Mouse (Mus musculus): ENCODE data around the gene Fam169a. TPM values are rescaled to one million over a fixed set of nuclear protein-coding genes. Genes with fewer than 3 reads are reported as not detected.

Gene Fam169a
- 20.1 and 21.7 TPM in 2 replicates for polyA plus RNA-seq (2012; rRNA removed)

DNA sequence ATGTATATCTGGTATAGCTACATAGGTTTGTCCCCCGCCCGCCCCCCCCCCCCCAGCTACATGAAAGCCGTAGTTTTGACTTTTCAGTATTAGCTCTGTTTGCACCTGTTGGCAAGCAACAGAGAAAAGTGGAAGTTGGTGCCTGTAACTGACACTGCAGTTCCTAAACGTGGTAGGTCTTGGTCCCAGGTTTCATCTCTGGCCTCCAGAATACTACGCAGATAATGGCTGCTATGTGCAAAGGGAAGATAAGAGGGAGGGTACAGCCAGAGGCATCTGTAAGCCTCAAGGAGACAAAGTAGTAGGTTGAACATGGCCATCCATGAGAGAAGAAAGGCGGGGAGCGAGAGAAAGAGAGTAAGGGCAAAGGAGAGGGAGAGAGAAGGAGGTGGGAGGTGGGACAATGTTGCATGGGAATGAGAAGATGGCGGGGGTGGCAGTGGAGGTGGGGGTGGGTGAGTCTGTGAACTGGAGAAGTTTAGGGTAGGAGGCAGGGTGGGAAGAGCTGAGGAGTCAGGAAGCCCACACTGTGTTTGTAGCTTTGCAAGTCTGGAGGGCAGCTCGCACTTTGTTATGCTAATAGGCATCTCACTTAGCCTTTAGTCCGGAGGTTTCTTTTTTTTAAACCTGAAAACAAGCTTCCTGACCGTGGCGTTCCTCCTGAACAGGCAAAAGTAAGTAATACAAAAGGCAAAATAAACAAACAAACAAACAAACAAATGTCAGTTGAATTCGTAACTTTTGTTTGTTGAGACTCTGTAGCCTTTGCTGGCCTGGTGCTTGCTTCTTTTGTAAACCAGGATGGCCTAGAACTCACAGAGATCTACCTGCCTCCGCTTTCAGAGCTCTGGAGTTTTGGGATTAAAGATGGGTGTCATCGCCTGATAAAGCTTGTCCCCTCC is at the start of gene Fam169a:
Fam169a (plus strand) TSS at position 638 of the 902 bp plus-strand sequence.
- Histone ChIP-seq H3K27ac (ENCODE audit: insufficient read depth, low read length) (no peak within 1 kb of the TSS), H3K4me3 (ENCODE audit: insufficient read depth, low read length) (no peak within 1 kb of the TSS), H3K4me1 (ENCODE audit: control insufficient read depth, insufficient read depth, low read length) (no peaks in the 10 kb centered on the region)
- TF ChIP-seq POLR2A (IDR thresholded peaks at IDR 0.05; ENCODE audit: extremely low read depth, insufficient read depth, low read length) = no peak
- no peak for TF ChIP-seq CTCF (IDR thresholded peaks at IDR 0.05; ENCODE audit: extremely low read depth, insufficient read depth, low read length)

- TF ChIP-seq POLR2A (IDR thresholded peaks at IDR 0.05; ENCODE audit: extremely low read depth, insufficient read depth, low read length) (no peak), CTCF (IDR thresholded peaks at IDR 0.05; ENCODE audit: extremely low read depth, insufficient read depth, low read length) (no peak)
- no peak overlapping the region for H3K4me3 ChIP-seq (ENCODE audit: insufficient read depth, low read length)
- no peak overlapping the region for H3K27ac ChIP-seq (ENCODE audit: insufficient read depth, low read length)
- no peaks in the 10 kb centered on the region for H3K4me1 ChIP-seq (ENCODE audit: control insufficient read depth, insufficient read depth, low read length)
Measured at GRCm38 (mm10) chr13:97017711-97018110, 49.4 kb upstream of the Fam169a start.

DNA sequence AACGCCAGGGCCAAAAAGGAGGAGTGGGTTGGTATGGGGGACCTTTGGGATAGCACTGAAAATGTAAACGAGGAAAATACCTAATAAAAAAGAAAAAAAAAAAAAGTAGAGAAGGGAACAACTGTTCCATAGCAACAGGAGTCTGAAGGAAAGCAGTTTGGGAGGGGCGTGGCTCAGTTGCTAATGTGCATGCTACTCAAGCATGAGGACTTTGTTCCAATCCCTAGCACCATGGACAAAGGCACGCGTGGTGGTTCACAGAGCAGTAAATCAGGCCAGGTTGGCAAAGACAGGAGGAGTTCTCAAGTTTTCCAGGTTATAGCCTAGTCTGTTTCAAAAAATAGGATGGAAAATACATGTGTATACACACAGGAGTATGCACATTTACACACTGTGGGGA is 47.0 kb upstream of the Fam169a start:
- Histone ChIP-seq H3K4me1 (ENCODE audit: control insufficient read depth, insufficient read depth, low read length) (no peaks in the 10 kb centered on the region), H3K27ac (ENCODE audit: insufficient read depth, low read length) (no peak overlapping the region)
- TF ChIP-seq CTCF (IDR thresholded peaks at IDR 0.05; ENCODE audit: extremely low read depth, insufficient read depth, low read length) = no peak
- no peak for TF ChIP-seq POLR2A (IDR thresholded peaks at IDR 0.05; ENCODE audit: extremely low read depth, insufficient read depth, low read length)

DNA sequence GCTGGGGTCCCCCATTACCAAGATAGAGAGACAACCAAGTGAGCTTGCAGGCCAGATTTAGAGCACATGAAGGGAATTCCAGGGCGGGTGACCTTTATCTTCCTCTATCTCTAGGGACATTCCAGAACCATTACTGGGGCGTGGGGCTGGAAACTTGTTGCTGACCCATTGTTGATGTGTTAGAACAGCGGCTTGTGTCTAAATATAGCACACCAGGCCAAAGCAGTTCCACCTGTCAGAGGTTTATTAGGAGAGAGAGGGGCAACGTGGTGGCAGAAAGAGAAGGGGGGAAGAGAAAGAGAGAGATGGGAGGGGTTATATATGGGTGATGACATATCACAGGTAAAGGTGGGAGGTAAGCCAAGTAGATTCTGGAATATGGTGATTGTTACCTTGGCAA is 45.2 kb upstream of the Fam169a start:
- no peak for TF ChIP-seq CTCF (IDR thresholded peaks at IDR 0.05; ENCODE audit: extremely low read depth, insufficient read depth, low read length)
- TF ChIP-seq POLR2A (IDR thresholded peaks at IDR 0.05; ENCODE audit: extremely low read depth, insufficient read depth, low read length) = no peak
- no peaks in the 10 kb centered on the region for H3K4me1 ChIP-seq (ENCODE audit: control insufficient read depth, insufficient read depth, low read length)
- no peak overlapping the region for H3K4me3 ChIP-seq (ENCODE audit: insufficient read depth, low read length)
- H3K27ac ChIP-seq (ENCODE audit: insufficient read depth, low read length) = no peak overlapping the region

More for the DNA sequence above, 47.0 kb upstream of the Fam169a start:
- H3K4me3 ChIP-seq (ENCODE audit: insufficient read depth, low read length) = no peak overlapping the region

DNA sequence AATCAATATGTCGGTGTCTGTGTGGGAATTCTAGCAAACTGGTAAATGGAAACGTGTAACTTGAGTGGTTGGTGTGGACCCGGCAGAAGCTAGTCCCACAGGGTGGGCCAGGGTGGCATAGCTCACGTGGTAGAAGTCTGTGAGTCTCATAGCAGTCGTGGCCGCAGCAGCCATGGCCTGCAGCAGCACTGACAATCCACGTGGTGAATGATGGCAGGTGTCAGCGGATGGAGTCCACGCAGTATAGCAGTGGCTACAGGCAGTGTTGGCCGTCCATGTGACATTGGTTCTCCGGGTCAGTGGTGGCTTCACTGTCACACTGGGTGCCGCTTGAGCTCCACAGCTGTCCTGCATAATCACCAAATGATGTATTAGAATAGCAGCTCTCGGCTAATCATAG is 37.0 kb upstream of the Fam169a start:
- no peak for TF ChIP-seq CTCF (IDR thresholded peaks at IDR 0.05; ENCODE audit: extremely low read depth, insufficient read depth, low read length)
- no peak for TF ChIP-seq POLR2A (IDR thresholded peaks at IDR 0.05; ENCODE audit: extremely low read depth, insufficient read depth, low read length)
- Histone ChIP-seq H3K27ac (ENCODE audit: insufficient read depth, low read length) (no peak overlapping the region), H3K4me1 (ENCODE audit: control insufficient read depth, insufficient read depth, low read length) (no peaks in the 10 kb centered on the region), H3K4me3 (ENCODE audit: insufficient read depth, low read length) (no peak overlapping the region)

GRCm38 (mm10) chr13:97034262-97034661 is 32.8 kb upstream of the Fam169a start, which contains the start of gene 1700029F12Rik:
1700029F12Rik (minus strand) TSS chr13:97034362.
- TF ChIP-seq POLR2A (IDR thresholded peaks at IDR 0.05; ENCODE audit: extremely low read depth, insufficient read depth, low read length) (no peak), CTCF (IDR thresholded peaks at IDR 0.05; ENCODE audit: extremely low read depth, insufficient read depth, low read length) (no peak)
- Histone ChIP-seq H3K4me3 (ENCODE audit: insufficient read depth, low read length) (no peak within 1 kb of the TSS), H3K4me1 (ENCODE audit: control insufficient read depth, insufficient read depth, low read length) (no peaks in the 10 kb centered on the region), H3K27ac (ENCODE audit: insufficient read depth, low read length) (no peak within 1 kb of the TSS)

GRCm38 (mm10) chr13:97051158-97051557 is 15.9 kb upstream of the Fam169a start:
- no peak for TF ChIP-seq CTCF (IDR thresholded peaks at IDR 0.05; ENCODE audit: extremely low read depth, insufficient read depth, low read length)
- TF ChIP-seq POLR2A (IDR thresholded peaks at IDR 0.05; ENCODE audit: extremely low read depth, insufficient read depth, low read length) = no peak
- Histone ChIP-seq H3K4me3 (ENCODE audit: insufficient read depth, low read length) (no peak overlapping the region), H3K27ac (ENCODE audit: insufficient read depth, low read length) (no peak overlapping the region), H3K4me1 (ENCODE audit: control insufficient read depth, insufficient read depth, low read length) (no peaks in the 10 kb centered on the region)

DNA sequence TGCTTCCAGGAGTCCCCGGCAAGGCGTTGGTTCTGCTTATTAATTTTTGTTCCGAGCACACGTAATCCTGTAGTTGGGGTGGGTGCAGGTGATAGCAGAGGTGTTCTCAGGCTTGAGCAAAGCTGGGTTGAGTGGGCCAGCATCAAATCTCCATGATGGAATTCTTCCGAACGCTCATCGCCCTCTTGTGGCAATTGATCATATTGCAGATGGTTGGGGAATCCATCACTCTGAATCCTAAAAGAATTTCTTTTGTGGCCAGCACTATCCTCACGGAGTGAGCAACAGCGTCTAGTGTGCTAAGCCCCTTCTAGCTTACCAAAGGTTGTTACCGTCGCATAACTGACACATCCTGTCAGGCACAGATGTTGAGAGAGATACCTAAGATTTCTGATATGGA is 14.4 kb upstream of the Fam169a start:
- no peak overlapping the region for H3K4me3 ChIP-seq (ENCODE audit: insufficient read depth, low read length)
- TF ChIP-seq CTCF (IDR thresholded peaks at IDR 0.05; ENCODE audit: extremely low read depth, insufficient read depth, low read length) (peak; percentile 82), POLR2A (IDR thresholded peaks at IDR 0.05; ENCODE audit: extremely low read depth, insufficient read depth, low read length) (no peak)
- H3K4me1 ChIP-seq (ENCODE audit: control insufficient read depth, insufficient read depth, low read length) = no peaks in the 10 kb centered on the region
- no peak overlapping the region for H3K27ac ChIP-seq (ENCODE audit: insufficient read depth, low read length)

DNA sequence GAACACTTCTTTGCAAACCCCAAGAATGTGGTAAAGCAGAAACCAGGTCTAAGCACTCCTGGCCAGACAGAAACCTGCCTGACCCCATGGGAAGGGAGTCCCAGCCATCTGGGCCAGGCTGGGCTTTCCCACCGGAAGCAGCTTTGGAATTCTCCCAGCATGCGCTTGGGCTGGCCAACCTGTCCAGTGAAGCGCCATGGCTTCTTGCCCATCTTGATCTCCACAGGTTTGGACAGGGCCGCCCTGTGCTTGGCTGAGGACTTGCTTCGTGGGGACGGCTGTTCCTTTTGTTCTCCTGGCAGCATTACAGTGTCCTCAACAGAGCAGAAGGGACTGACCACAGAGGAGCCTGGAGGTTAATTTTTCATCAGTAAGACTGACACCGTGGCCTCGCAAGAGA is 13.2 kb upstream of the Fam169a start:
- H3K4me3 ChIP-seq (ENCODE audit: insufficient read depth, low read length) = no peak overlapping the region
- H3K4me1 ChIP-seq (ENCODE audit: control insufficient read depth, insufficient read depth, low read length) = no peaks in the 10 kb centered on the region
- H3K27ac ChIP-seq (ENCODE audit: insufficient read depth, low read length) = no peak overlapping the region
- TF ChIP-seq CTCF (IDR thresholded peaks at IDR 0.05; ENCODE audit: extremely low read depth, insufficient read depth, low read length) (no peak), POLR2A (IDR thresholded peaks at IDR 0.05; ENCODE audit: extremely low read depth, insufficient read depth, low read length) (no peak)

GRCm38 (mm10) chr13:97057817-97058216 is 9.3 kb upstream of the Fam169a start:
- no peak for TF ChIP-seq CTCF (IDR thresholded peaks at IDR 0.05; ENCODE audit: extremely low read depth, insufficient read depth, low read length)
- no peak for TF ChIP-seq POLR2A (IDR thresholded peaks at IDR 0.05; ENCODE audit: extremely low read depth, insufficient read depth, low read length)
- Histone ChIP-seq H3K4me3 (ENCODE audit: insufficient read depth, low read length) (no peak overlapping the region), H3K4me1 (ENCODE audit: control insufficient read depth, insufficient read depth, low read length) (no peaks in the 10 kb centered on the region), H3K27ac (ENCODE audit: insufficient read depth, low read length) (no peak overlapping the region)
